Mouse (Mus musculus) embryonic facial prominence, embryonic 13.5 days (tissue): ENCODE measurements at regions not wholly inside any gene's neighbourhood (a gene's known extent, or its start where the extent isn't known, plus 50 kb on each side); places are given as distances from the start of the nearest gene placed in this dataset.

Experiments
- ATAC-seq: fragments of 200-750 bp; cut with Nextera tagmentation; 2 replicates; pipeline ENCODE4 v1.8.0; 2017; ENCODE audit warnings: low read depth; ENCODE audit not compliant: insufficient number of reproducible peaks, insufficient read depth, low FRiP score, low TSS enrichment
- H3K27ac ChIP-seq: fragments of 300-500 bp; sonication (generic); 2 replicates; pipeline ENCODE4 v1.5.1; 2015; ENCODE audit warnings: moderate library complexity, mild to moderate bottlenecking, inconsistent platforms
- H3K27me3 ChIP-seq: fragments of 300-500 bp; sonication (generic); 2 replicates; pipeline ENCODE4 v1.6.1; 2015; ENCODE audit warnings: mild to moderate bottlenecking, inconsistent platforms
- H3K36me3 ChIP-seq: fragments of 300-500 bp; sonication (generic); 2 replicates; pipeline ENCODE4 v1.6.1; 2015; ENCODE audit warnings: mild to moderate bottlenecking, inconsistent platforms
- H3K4me1 ChIP-seq: fragments of 300-500 bp; sonication (generic); 2 replicates; pipeline ENCODE4 v1.6.1; 2015; ENCODE audit warnings: inconsistent platforms
- H3K4me2 ChIP-seq: fragments of 300-500 bp; sonication (generic); 2 replicates; pipeline ENCODE4 v1.6.1; 2015; ENCODE audit warnings: moderate library complexity, mild to moderate bottlenecking, inconsistent platforms
- H3K4me3 ChIP-seq: fragments of 300-500 bp; sonication (generic); 2 replicates; pipeline ENCODE4 v1.5.1; 2015; ENCODE audit warnings: mild to moderate bottlenecking, inconsistent platforms
- H3K9ac ChIP-seq: fragments of 300-500 bp; sonication (generic); 2 replicates; pipeline ENCODE4 v1.6.1; 2015; ENCODE audit warnings: mild to moderate bottlenecking, inconsistent platforms
- H3K9me3 ChIP-seq: fragments of 300-500 bp; sonication (generic); 2 replicates; pipeline ENCODE4 v1.6.1; 2016; ENCODE audit warnings: inconsistent platforms
- WGBS: fragments of 180-500 bp; shearing (Covaris S2); methylation state at CpG from one replicate; pipeline ENCODE4 v1.1.7; 2015; ENCODE audit warnings: mixed read lengths; 5-methylcytosine and 5-hydroxymethylcytosine counted together

DNA sequence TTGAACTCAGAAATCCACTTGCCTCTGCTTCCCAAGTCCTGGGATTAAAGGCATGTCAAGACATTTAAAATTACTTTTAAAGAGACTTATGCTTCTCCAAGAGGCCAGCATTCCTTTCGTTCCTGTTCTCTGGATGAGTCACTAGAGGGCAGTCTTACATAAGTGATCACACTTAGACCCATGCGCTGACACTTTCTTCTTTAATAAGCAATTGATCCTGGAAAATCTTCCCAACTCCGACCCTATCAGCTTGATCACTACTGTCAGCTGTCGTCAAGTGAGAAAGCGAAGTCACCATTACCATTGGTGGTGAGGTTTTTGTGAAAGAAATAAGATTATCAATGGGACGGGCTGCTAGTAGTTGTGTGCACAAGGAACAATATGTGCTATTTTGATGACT lies 65.5 kb upstream of the Fam98a start:
- no peak overlapping the region for H3K4me3 ChIP-seq
- H3K27me3 ChIP-seq, result no peaks in the 10 kb centered on the region
- H3K9ac ChIP-seq, result no peak overlapping the region
- no peaks in the 10 kb centered on the region for H3K4me1 ChIP-seq
- ATAC-seq, result no peak
- no peaks in the 10 kb centered on the region for H3K9me3 ChIP-seq
- WGBS, result 18% methylated on average over 6 of the region's 6 CpGs
- H3K36me3 ChIP-seq, result no peaks in the 10 kb centered on the region
- no peak overlapping the region for H3K27ac ChIP-seq
- H3K4me2 ChIP-seq, result peak overlapping the region; percentile 22; the same call in 1 of the 2 replicates

DNA sequence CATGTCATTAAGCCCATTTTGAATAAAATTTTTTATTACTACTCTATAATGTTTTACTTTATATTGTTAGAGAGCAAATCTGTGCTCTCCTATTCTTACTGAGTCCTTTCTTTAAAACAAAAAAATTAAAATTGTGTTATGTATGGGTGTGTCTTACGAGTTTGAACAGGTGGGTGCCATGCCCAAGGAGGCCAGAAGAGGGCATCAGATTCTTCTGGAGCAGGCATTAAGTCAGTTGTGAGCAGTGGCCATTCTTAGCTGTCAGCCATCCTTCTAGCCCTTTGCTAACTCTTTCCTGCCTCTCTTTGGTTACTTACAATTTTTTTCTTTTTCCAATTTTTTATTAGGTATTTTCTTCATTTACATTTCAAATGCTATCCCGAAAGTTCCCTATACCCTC lies 63.6 kb upstream of the Fam98a start:
- Histone ChIP-seq H3K4me1 (no peaks in the 10 kb centered on the region), H3K27ac (no peak overlapping the region), H3K27me3 (no peaks in the 10 kb centered on the region), H3K4me3 (no peak overlapping the region), H3K9me3 (no peaks in the 10 kb centered on the region), H3K4me2 (no peak overlapping the region), H3K9ac (no peak overlapping the region), H3K36me3 (no peaks in the 10 kb centered on the region)
- 81% methylated on average over 2 of the region's 2 CpGs for WGBS
- ATAC-seq, result no peak

DNA sequence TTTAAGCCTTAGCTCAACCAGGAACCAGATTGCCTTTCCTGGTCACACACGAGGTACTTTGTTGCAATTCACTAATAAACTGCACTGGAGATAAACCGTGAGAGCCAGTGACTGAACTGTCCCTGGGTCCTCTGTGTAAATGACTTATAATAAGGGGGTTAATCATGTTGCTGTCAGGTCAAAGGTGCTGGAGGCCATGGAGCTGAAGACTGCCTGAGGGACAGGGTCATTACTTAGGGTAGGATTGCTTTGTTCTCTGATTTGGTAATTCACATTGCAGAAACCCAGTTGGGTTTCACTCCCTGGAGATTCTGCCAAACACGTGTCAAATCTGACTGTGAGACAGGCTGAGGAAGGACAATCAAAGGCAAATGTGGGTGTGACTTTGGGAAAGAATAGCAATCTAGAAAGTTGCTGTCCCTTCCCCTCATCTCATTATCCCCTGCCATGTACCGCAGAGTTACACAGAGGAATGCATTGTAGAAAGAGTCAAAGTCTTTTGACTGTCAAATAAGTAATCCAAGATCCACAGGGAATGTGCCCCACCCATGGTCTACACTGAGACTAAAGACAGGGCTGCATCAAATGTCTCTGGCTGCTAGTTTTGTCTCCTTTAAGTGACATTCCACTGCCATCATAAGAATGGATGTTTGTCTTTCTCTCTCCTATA lies 51.8 kb upstream of the Fam98a start:
- H3K4me1 ChIP-seq, result no peaks in the 10 kb centered on the region
- WGBS, result 13% methylated on average over 4 of the region's 4 CpGs
- ATAC-seq, result no peak
- no peak overlapping the region for H3K27ac ChIP-seq
- H3K9me3 ChIP-seq, result no peaks in the 10 kb centered on the region
- H3K4me3 ChIP-seq, result no peak overlapping the region
- no peaks in the 10 kb centered on the region for H3K27me3 ChIP-seq
- H3K36me3 ChIP-seq, result no peaks in the 10 kb centered on the region
- no peak overlapping the region for H3K9ac ChIP-seq
- no peak overlapping the region for H3K4me2 ChIP-seq
